Mouse (Mus musculus): ENCODE measurements at regions not wholly inside any gene's neighbourhood (a gene's known extent, or its start where the extent isn't known, plus 50 kb on each side); places are given as distances from the start of the nearest gene placed in this dataset.

DNA sequence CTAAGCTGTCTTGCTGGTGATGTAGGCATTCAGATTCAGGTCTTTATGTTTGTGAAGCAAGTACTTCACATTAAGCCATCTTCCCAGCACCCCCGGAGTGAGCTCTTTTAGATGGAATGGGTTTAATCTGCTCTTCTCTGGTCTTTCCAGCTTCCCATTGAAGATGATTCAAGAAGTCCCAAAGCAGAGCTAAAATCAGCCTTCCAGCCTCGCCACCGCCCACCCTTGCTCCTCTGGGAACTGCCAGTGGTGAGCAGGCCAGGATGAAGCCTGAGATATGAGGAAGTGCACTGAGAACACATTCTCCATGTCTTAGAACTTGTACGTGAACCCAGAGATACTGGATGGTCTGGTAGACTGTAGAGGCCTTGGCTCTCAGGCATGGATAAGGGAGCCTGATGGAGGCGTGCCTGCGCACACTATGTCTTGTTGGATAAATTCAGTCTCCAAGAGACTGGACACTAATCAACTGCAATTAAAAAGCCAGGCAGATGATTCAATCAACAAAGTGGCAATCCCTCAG is 51.3 kb upstream of the Mrtfb start:
- DNase-seq: no peak

GRCm38 (mm10) chr16:13205855-13206254 is 50.4 kb upstream of the Mrtfb start:
- DNase-seq: peak; percentile 43
